Mouse (Mus musculus): Measurements from ENCODE around the gene Exosc5.

DNA sequence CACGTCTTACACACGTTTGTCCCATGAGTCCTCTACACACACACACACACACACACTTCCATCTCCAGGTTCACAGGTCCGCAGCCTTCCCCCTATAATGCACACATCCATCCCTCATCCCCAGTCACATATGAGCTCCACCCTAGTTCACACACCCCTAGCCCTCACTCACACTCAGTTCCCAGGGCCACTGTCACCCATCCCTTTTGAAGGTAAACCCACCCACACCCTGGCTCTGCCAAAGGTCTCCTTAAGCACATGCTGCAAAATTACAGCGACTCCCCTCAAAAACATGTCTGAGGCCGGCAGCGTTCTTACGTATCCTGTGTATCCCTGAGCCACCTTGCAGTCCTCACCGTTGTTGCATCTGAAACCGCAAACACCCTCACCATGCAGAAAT, 15.3 kb downstream of the Exosc5 start:
- TF ChIP-seq CTCF (IDR thresholded peaks at IDR 0.05; ENCODE audit: low read depth) (no peak), EP300 (IDR thresholded peaks at IDR 0.05; ENCODE audit: low read depth) (no peak)

All from liver, postnatal 0 days (tissue).